Mouse (Mus musculus) kidney, adult 11 months (tissue): ENCODE results near the gene Arfip1.

Source experiments
- DNase-seq: peaks from one replicate; pipeline ENCODE4 v3.0.0; 2022

The Arfip1 gene

GRCm38 (mm10) chr3:84447803-84448202 lies 134.6 kb downstream of the Arfip1 start:
- no peak for DNase-seq
